Mouse (Mus musculus): Measurements from ENCODE around the gene Satb1.
A peak's percentile ranks its signal among the peaks of the same experiment; 100 is the strongest.

Satb1 gene

DNA sequence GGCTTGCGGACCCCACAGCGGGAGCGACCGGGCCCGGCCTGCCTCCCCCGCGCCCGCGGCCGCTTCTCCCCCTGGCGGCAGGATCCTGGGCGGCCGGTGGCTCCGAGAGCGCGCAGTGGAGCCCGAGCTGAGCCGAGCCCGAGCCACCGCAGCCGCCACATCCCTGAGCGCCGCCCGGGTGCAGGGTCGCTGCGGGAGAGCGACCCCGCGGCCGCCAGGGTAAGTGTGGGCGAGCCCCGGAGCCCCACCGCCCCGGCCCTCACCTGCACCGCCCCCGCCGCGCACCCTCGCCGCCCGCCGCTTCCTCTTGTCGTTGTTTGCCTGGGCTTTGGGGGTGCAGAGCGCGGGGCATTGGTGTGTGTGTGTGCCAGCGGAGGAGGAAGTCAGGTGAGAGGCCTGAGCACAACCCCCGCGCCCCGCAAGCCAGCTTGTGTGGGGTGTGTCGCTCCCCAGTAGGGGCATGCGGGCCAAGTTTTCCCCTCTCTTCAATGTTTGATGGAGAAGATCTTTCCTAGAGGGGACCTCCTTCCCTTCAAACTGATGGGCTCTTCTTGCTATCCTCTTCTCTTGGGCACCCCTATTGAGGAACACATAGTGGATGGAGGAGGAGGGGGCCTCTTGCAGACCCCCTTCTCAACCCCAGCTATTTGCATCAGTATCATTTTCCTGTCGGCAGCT lies at the start of gene Satb1:
Gene Satb1, minus strand, starts transcription at position 391 of the 678 bp plus-strand sequence.
- peak; percentile 64 to 77 for DNase-seq

DNA sequence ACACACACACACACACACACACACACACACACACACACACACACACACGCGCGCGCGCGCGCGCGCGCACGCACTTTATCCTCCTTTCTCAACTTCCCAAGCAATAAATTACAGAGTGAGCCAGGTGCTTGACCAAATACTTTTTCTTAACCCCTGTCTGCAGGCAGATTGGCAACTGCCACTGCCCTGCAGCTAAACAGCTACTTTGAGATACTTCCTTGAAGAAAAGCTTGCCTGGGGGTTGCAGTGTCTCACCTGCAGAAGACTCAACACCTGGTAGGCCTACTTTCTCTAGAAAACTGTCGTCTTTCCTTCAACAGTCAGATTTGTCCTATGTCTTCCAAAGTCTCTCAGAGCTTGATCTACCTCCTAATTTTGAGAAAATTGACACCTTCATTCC lies 49.5 kb upstream of the Satb1 start:
- DNase-seq, result no peak

DNA sequence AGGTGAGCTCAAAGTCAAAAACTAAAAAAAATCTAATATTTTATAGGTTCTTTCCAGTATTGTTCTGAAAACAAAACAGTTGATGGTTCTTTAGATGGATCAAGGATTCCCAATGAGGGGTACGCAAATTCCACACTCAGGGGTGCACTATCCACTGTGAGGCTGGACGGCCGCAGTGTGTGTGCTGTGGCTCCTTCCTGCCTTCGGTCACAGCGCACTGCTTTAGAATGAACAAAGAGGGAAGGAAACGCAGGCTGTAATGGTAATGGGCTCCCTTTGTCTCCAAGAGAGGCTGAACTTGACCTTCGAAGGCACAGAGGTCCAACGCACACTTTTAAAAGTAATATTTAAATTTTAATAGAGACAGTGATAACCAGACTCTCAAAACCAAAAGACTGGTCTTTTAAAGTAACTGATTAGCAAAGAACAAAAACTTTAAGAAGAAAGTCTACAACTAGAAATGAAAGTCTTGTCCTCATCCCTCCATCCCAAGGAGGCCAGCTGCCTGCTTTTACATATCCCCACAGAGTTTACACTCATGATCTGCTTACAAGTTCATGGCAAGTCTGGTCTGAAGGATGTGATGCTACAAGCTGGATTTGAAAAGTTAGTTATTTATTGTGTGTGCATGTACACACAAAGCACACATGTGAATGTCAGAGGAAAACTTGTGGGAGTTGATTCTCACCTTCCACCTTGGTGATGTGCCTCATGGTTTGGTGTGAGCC lies 48.0 kb upstream of the Satb1 start:
- no peak for DNase-seq

DNA sequence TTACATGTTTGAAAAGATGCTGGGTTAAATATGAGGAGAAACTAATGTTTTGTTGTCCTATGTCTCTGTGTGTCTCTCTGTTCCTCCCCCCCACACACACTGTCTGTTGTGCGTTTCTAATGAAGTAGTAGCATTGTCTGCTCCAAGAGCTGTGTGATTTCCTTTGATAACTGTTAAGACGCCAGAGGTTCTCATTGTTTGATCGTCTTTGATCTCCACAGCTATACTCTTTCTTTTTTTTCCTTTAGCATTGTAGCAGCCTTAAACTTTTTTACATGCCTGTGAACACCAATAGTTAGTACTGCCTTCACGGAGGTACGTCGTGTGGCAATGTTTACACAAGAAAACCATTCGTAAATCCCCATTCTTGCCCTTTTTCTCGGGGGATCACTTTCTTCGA lies 47.1 kb upstream of the Satb1 start:
- no peak for DNase-seq

DNA sequence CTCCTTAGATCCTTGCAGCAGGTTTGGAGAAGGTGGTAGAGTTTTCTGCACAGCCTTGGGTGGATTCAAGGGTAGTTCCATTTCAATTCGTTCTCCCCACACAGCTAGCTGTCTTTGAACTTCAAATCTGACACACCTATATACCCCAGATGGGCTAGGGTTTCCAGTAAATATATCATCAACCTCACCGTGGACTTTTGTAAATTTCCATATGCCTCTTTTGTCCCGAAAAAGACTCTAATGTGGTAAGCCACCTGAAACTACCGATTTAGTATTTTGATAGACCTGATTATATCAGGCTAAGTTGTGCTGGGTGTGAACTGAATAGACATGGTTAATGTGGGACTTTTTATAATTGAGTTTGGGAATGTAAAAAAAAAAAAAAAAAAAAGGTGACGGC lies 46.6 kb upstream of the Satb1 start:
- DNase-seq, result no peak

DNA sequence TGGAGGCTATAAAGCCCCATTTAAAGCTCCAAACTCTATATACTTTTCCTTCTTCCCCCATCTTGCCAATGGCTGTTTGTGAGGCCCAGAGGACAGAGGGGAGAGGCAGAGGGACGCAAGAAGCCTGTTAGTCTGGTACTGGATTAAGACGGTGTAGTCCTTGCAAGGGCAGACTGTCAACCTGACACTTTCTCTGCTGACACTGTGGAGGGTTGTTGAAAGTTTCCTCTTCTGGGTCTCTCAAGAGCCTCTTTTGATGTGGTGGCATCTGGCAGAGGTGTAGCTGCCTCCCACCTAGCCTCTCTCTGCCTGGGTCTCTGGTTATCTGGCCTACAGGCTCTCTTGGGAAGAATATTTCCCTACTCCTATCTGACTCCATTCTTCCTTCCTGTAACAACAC lies 46.1 kb upstream of the Satb1 start:
- DNase-seq, result no peak

DNA sequence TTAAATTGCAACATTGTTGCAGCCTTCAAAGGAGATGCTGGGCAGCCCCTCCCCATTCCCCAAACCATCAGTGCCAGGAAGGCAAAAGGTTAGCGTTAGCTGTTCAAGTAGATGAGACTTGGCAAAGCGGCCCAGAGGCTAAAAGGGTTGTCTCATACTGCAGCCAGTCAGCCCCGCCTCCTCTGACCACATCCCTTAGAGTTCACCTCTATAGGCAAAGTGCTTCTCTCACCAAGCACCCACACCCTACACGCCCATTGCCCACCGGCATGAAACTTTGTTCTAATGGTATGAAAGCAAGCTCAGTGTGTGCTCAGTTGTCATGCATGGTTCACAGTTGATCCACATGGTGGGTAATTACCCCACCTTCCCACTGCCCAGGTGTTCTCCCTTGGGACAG lies 43.4 kb upstream of the Satb1 start:
- DNase-seq, result no peak

DNA sequence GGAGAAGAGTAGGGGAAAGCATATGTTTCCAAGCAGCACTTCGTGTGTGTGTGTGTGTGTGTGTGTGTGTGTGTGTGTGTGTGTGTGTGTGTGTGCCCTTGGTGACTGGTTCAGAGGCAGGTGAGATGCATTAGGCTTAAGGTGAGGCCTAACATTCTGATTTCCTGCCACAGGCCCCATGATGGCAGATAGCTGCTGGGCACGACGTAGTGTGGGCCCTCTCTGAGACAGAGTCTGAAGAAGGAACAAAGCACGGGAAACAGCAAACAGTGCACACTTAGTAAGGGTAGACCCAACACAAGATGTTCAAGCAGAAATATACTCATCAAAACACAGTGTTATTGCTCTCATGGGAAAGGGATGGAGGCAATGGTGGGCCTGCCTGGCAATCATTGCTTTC lies 24.5 kb upstream of the Satb1 start:
- DNase-seq, result no peak

DNA sequence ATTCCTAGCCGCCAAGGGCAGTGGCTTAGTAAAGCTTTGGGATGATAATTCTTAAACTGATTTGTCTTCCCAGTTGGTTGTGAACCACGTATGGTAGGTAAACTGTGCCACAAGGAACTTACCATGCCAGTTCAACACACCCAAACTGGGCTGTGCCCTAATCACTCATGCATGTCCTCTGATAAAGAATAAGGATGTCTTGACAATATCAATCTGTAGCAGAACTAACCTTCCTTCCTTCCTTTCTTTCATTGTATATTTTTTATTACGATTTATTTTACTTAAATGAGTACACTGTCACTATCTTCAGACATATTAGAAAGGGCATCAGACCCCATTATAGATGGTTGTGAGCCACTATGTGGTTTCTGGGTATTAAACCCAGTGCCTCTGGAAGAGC lies 23.2 kb upstream of the Satb1 start:
- DNase-seq, result no peak

DNA sequence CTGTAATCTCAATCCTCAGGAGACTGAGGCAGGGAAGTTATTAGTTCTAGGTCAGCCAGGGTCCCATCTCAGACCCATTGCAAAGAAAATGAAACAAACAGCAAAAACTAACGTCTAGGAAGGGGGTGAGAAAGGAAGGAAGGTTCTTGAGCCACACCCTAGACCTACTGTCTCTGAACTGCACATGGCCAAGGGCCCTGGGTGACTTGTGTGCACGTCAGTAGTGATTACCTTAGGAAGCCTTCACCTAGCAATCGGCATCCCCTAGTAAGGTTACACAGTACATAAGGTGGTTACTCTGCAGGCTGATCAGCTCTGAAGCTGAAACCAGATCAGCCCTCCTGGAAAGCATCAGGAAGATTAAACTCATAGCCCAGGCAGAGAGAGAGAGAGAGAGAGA lies 22.2 kb upstream of the Satb1 start:
- DNase-seq, result no peak

DNA sequence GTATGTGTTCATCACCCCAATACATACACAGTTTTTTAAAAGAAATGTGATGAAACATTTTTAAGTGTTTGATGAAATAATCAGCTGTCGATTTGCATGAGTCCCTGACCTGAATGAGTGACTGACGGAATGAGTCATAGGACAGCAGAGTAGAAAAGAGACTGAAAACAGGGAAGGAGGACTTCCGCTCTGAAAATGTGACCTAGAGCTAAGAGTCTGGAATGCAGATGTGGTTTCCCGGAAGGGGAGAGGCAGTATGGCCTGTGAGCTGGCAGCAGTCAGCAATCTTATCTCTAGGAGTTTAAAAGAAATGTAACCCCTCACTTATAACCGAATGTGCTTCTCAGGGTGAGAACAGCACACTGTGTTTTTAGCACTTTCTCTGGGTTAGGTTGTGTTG lies 20.9 kb upstream of the Satb1 start:
- no peak for DNase-seq

DNA sequence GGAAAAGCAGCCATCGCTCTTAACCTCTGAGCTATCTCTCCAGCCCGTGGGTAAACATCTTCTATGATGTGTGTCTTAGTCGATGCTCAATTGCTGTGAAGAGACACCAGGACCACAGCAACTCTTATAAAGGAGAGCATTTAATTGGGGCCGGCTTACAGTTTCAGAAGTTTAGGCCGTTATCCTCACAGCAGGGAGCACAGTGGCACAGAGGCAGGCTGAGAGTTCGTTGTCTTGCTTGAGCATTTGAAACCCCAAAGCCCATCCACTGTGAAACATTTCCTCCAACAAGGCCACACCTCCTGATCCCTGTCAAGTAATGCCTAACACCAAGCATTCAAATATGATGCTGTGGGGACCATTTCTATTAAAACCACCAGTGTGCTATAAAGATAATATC lies 7.5 kb upstream of the Satb1 start:
- DNase-seq, result no peak

DNA sequence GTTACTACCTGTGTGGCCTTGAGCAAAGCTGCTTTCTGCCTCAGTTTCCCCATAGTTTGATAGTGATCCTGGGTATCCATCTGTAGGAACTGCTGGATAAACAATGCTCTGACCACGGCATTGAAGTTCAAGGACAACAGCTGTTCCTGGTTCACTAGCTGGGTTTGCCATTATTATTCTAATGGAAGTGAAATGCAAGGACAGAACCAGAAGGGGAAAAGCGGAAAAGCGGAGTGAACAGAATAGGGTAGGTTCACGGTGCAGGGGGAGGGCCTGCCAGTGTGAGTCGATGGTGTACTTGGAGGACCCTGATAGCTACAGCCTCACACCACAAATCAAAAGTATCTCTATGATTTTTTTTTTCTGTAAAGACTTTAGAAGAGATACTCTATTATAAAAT lies 6.4 kb upstream of the Satb1 start:
- no peak for DNase-seq

DNA sequence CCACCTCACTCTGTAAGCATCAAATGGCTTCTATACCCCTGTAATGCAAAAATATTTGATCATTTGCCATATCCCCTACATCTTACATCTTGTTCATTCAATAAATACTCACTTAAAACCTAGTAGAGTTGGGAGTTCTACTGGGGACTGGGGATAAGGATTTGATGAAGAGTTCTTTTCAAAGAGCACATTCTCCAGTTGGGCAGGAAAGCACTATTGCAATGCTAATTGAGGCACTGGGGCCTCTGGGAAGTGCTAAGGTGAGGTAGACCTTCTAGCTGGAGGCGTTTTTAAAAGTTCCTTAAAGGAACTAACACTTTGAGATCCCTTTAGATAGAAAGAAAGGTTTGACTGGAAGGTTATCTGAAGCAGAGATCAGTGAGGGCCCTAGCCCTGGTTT lies 3.8 kb upstream of the Satb1 start:
- DNase-seq, result no peak

DNA sequence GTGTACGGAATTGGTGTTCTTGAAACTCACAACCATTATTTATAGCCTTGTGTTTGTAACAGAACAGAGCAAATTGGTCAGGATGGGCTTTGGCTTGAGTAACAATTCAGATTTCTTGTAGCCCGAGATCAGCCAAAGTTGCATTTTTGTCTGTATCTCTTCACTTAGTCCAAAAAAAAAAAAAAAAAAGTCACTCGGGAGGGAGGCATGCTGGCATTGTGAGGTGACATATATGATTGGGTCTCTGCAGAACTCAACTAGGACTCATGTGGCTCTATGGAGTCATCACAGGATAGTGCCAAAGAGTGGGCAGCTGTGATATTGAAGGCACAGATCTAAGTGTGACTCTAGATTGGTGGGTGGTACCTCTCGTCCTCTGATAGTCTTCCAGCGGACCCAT lies 3.2 kb upstream of the Satb1 start:
- no peak for DNase-seq

DNA sequence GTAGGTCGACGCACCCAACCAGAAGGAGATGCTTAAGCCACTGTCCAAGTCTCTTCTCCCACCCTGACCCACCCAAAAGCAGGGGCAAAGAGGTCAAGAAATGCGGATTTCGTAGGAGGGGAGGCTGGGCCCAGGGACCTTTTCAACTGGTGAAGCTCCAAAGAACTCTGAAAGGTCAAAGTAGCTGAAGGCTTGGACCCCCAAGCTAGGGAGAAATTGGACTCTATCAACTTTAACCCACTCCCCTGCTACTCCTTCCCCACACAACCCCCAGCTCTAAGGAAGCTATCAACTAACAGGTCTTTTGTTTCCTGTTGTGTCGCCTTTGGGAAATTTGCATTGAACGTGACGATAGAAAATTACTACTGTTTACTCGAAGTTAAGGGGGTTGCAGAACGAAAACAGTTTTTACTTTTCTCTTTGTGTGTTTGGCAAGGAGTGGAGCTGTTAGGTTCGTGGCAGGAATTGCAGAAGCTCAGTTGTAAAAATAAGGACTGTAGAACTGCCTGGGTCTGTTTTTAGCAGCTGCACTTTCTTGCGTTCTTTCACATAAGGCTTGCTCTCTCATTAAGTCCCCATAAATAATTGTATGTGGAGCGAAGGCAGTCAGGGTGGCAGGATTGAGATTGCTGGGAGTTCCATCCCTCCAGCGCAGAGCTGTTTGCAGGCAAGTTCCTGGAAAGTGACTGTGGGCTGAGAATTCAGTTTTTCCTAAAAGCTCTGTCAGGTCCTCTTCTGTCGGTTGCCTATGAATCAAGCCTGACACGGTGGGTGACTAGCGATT lies 680 bp upstream of the Satb1 start:
- no peak for DNase-seq

DNA sequence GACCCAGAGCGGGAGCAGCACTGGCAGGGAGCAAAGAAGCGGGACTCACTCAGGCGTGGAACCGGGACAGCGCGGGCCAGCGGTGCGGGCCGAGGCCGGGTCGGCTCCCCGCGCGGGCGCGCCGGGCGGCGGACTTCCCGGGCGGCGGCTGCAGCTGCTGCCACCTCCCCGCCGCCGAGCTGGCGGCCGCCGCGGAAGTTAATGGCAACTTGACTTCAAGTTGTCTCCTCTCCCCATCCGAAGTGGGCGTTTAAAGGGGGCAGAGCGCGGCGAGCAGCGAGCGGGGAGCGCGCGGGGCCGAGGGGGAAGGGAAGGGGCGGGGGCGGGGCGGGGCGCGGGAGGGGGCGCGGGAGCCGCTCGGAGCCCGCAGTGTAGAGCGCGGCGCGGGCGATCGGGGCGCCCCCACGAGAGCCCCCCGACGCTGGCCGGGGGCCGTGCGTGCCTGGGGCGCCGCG lies 642 bp downstream of the Satb1 start:
- DNase-seq, result no peak

DNA sequence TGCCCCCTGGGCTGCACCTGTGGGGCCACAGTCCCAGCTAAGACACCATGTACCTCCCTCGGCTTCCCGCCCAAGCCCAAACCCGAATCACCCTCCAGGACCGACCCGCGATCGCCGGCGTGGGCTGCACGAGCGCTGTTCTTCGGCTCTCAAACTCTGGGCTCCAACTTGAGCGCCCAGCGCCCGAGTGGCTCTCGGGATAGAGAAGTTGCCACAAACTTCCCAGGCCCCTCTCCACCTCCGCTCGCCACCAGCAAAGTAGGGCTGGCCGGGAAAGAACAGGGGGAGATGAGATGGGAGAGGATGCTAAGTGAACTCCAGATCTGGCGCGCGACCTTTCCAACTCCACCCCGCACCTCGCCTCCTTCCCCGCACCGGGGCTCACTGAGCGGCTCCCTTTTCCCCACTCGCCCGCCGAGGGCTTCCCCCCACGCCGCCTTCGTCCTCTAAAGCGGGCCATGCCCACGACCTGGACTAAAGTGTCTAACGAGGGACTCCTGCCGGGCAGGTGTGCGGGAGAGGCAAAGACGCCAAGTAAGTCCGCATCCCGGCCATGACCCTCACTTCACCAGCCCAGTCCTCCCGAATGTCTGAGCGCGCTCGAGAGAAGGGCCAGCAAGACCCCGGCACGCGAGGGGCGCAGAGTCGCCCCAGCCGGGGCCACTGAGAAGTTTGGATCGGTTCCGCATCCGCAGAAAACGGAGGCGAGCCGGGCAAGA lies 1.2 kb downstream of the Satb1 start:
- peak; percentile 39 to 45 for DNase-seq

DNA sequence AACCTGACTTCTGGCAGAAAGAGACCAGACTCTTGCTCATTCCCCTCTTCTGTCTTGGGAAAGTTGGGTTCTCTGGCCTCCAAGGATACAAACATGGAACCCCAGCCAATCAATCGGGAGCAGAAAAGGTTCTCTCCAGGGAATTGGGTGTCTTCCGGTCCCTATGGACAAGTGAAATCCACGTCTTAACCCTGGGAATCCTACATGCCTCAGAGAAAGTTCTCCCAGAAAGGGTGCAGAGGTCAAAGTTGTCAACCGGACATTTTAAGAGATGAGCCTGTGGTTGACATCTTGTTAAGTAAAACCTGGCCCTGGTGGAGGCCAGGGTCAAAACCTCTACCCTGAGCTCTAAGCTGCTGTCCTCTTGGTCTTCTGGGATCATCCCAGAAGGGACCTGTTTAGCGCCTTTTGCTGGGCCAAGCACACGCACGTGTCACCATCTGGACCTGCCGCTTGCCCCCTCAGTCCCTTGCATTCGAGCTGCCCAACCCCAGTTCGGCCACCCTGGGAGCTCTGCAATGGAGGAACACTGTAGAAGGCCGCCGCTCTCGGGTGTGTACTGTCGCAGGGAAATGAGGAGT lies 1.9 kb downstream of the Satb1 start:
- no peak for DNase-seq

DNA sequence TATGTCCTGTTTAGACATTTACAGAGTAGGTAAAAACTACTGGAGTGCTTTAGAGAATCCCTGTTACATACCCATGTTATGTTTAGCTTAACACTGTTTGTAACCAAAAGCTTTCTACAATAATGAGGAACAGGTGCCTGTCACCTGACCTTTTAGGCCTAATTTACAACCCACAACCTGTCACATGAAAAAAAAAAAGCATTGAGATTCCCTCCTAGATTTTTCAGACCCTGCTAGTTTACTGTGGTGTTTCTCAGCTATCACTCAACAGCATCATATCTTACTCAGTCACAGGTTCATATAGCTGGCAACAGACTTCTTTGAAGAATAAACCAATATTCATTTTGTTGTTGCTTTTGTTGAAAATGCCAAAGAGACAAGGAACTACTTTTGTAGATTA lies 3.7 kb downstream of the Satb1 start:
- DNase-seq, result no peak

DNA sequence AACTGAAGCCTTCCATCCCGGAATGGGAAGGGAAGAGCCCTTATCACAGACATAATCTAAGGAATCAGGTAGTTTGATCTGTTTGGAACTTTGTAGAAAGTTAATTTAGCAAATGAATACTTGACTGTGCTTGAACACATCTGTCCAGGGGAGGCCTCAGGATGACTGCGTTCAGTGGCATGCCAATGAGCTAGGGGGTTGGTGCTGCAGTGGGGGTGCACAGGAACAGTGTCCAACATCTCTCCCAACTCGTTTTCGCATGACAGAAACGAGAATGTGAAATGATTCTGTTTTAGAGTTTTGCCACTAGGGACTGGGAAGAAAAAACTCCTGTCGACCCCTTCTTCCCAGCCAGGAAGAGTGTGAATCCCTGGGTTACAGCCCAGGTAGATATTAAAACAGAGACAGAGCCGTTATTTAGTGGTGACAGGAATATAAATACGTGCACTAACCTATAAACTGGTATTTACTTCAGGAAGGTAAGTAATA lies 5.1 kb downstream of the Satb1 start:
- DNase-seq, result no peak

DNA sequence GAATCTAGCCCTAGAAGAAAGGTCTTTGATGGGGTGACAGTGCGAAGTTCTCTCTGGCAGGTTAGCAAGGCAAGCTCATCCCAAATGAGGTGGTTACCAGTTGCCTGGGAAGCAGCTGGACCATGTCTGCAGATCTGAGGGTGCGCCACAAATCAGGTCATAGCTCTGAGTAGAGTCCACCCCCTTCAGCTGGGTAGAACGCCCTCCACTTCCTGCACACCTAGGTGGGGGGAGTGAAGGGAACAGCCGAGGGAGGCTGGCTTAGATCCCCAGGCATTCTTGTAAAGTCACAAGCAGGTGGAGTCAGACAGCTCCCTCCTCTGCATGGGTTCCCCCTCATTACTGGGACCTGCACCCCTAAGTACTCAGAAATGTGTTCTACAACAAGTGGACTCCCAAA lies 6.6 kb downstream of the Satb1 start:
- DNase-seq, result no peak

DNA sequence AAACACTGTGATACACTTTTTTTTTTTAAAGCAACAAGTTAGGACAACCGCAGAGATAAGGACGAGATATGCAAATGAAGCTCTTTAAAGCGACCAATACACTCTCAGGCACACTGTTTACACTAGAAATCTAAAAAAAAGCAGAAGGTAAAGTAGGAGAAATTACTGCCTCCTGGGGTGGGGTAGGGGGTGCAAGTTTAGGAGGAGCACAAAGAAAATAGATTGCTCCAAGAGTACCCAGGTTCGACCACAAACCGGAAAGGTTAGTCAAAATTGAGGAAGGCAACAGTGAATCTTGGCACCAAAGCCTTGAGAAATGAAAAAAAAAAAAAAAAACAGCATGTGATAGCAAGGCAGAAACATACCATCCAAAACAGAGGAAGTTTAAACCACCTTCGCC lies 18.8 kb downstream of the Satb1 start:
- DNase-seq, result no peak

Data from cerebellum, postnatal 25 days (tissue).